Mouse (Mus musculus) midbrain, embryonic 14.5 days (tissue): ENCODE data around the gene Bbs9. TPM values are rescaled to one million over a fixed set of nuclear protein-coding genes. Genes with fewer than 3 reads are reported as not detected.

ENCODE experiments used
- ATAC-seq: fragments of 200-750 bp; cut with Nextera tagmentation; 2 replicates; pipeline ENCODE4 v1.8.0; 2017; ENCODE audit warnings: moderate number of reproducible peaks, moderate library complexity; ENCODE audit not compliant: low FRiP score, low TSS enrichment
- DNase-seq: peaks from one replicate; pipeline ENCODE4 v3.0.0-alpha.2; 2015
- H3K27ac ChIP-seq: fragments of 300-500 bp; sonication (generic); replicated peaks from 2 replicates; pipeline ENCODE4 v1.5.1; 2014; ENCODE audit warnings: mild to moderate bottlenecking, low read depth, low read length, moderate library complexity
- H3K27me3 ChIP-seq: fragments of 300-500 bp; sonication (generic); 2 replicates; pipeline ENCODE4 v1.6.1; 2014; ENCODE audit warnings: low read length, control low read depth, mixed read lengths; ENCODE audit not compliant: control insufficient read depth, insufficient read depth
- H3K36me3 ChIP-seq: fragments of 300-500 bp; sonication (generic); 2 replicates; pipeline ENCODE4 v1.6.1; 2014; ENCODE audit warnings: low read length, control low read depth; ENCODE audit not compliant: control insufficient read depth, insufficient read depth
- H3K4me1 ChIP-seq: fragments of 300-500 bp; sonication (generic); 2 replicates; pipeline ENCODE4 v1.6.1; 2014; ENCODE audit warnings: mild to moderate bottlenecking, antibody characterized with exemption, low read length, control low read depth; ENCODE audit not compliant: control insufficient read depth, insufficient read depth
- H3K4me2 ChIP-seq: fragments of 300-500 bp; sonication (generic); 2 replicates; pipeline ENCODE4 v1.6.1; 2014; ENCODE audit warnings: mild to moderate bottlenecking, low read length, moderate library complexity
- H3K4me3 ChIP-seq: fragments of 300-500 bp; sonication (generic); replicated peaks from 2 replicates; pipeline ENCODE4 v1.5.1; 2014; ENCODE audit warnings: low read depth, low read length
- H3K9ac ChIP-seq: fragments of 300-500 bp; sonication (generic); replicated peaks from 2 replicates; pipeline ENCODE4 v1.6.1; 2014; ENCODE audit warnings: mild to moderate bottlenecking, low read length, moderate library complexity
- H3K9me3 ChIP-seq: fragments of 300-500 bp; sonication (generic); 2 replicates; pipeline ENCODE4 v1.6.1; 2016; ENCODE audit warnings: low read length, control low read depth, mixed read lengths; ENCODE audit not compliant: control insufficient read depth
- WGBS: fragments of 180-500 bp; shearing (Covaris S2); extraction: QIAGEN DNeasy Blood & Tissue Kit; methylation state at CpG from one replicate; pipeline ENCODE4 v1.1.7; 2014; 5-methylcytosine and 5-hydroxymethylcytosine counted together
- polyA plus RNA-seq: library from polyadenylated mRNA; unstranded; fragments of >200 nt; fragmentation: Nextera tagmentation; extraction: Ambion mirVana; gene quantifications from 2 replicates; pipeline ENCODE4 v1.2.1, GENCODE M21; 2014

Gene Bbs9
- polyA plus RNA-seq, 1 experiment from 2014 or later: 24.2 TPM

DNA sequence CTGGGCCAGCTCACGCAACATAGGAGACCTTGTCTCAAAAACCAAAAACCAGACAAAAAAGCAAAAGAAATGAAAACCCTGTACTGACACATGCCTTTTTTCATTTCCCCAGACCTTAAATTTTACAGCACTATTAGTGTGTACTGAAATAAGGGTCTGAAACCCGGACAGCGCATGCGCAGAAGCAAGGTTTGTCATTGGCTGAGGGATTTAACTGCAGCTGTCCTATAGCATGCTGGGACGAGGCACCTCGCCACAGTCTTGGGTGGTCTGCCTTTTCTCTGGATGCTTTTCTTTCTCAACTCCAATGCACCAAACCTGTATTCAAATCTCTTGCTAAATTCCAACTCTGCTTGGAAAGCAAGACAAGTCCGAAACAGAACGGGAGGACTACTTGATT lies 3.4 kb downstream of the Bbs9 start:
- H3K4me3 ChIP-seq: no peak overlapping the region

DNA sequence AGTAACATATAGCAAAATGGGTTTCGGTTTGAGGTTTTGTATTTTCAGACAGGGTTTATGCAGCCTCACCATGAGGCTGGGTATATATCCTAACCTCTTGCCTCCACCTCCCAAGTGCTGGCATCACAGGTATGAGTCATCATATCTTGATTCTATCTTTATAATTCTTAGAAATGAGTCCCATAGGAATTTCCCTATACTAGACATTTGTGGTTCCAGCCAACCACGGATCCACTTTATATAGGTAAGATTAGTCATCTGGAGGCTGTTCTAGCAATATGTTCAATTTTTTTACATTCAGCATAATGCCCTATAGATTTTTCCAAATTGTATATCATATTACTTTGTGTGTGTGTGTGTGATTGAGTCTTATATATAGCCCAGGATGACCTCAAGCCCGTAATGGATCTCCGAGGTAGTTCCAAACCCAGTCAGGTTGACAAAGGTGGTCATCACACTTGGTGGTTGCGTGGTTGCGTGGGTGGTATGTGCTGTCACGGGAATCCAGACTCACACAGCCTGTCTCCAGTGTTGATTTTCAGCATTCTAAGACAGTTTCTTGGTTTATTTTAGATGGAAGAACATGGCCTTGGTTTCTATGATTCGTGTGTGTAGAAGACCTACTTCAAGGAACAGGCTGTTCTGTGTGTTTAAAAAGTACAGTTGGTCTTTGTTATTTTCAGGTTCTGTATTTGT lies 8.5 kb downstream of the Bbs9 start:
- Histone ChIP-seq H3K36me3 (no peaks in the 10 kb centered on the region), H3K4me3 (no peak overlapping the region), H3K4me2 (no peak overlapping the region), H3K27me3 (no peaks in the 10 kb centered on the region), H3K9me3 (no peaks in the 10 kb centered on the region), H3K27ac (no peak overlapping the region), H3K4me1 (no peaks in the 10 kb centered on the region), H3K9ac (no peak overlapping the region)
- WGBS: 96% methylated on average over 8 of the region's 8 CpGs
- DNase-seq (no peak), ATAC-seq (no peak)

More for the DNA sequence above, 3.4 kb downstream of the Bbs9 start:
- no peaks in the 10 kb centered on the region for H3K27me3 ChIP-seq
- H3K27ac ChIP-seq: no peak overlapping the region
- H3K36me3 ChIP-seq: no peaks in the 10 kb centered on the region
- no peak overlapping the region for H3K4me2 ChIP-seq
- DNase-seq (no peak), ATAC-seq (no peak)
- H3K9ac ChIP-seq: no peak overlapping the region
- H3K4me1 ChIP-seq: 0 out of 2 replicates have a peak, but pooled peaks cover 8% of the 10 kb centered on the region
- WGBS: 90% methylated on average over 8 of the region's 8 CpGs
- no peaks in the 10 kb centered on the region for H3K9me3 ChIP-seq

- DNase-seq (no peak), ATAC-seq (no peak)
- H3K4me1 ChIP-seq: no peaks in the 10 kb centered on the region
- no peak overlapping the region for H3K4me3 ChIP-seq
- H3K27ac ChIP-seq: no peak overlapping the region
- WGBS: 94% methylated on average over 12 of the region's 12 CpGs
- H3K36me3 ChIP-seq: no peaks in the 10 kb centered on the region
- H3K4me2 ChIP-seq: no peak overlapping the region
- H3K9me3 ChIP-seq: no peaks in the 10 kb centered on the region
- H3K27me3 ChIP-seq: no peaks in the 10 kb centered on the region
- H3K9ac ChIP-seq: no peak overlapping the region
These were observed 9.2 kb downstream of the Bbs9 start for GRCm38 (mm10) chr9:22484562-22485308.

- H3K9ac ChIP-seq: no peak overlapping the region
- ATAC-seq (no peak), DNase-seq (no peak)
- no peaks in the 10 kb centered on the region for H3K27me3 ChIP-seq
- H3K4me3 ChIP-seq: no peak overlapping the region
- H3K36me3 ChIP-seq: no peaks in the 10 kb centered on the region
- H3K4me1 ChIP-seq: no peaks in the 10 kb centered on the region
- H3K27ac ChIP-seq: no peak overlapping the region
- 92% methylated on average over 7 of the region's 7 CpGs for WGBS
- H3K4me2 ChIP-seq: no peak overlapping the region
- H3K9me3 ChIP-seq: no peaks in the 10 kb centered on the region
These were observed 10.7 kb downstream of the Bbs9 start for GRCm38 (mm10) chr9:22486211-22486610.

- H3K9me3 ChIP-seq: no peaks in the 10 kb centered on the region
- 72% methylated on average over 9 of the region's 9 CpGs for WGBS
- DNase-seq (no peak), ATAC-seq (no peak)
- H3K36me3 ChIP-seq: no peaks in the 10 kb centered on the region
- H3K4me1 ChIP-seq: no peaks in the 10 kb centered on the region
- H3K9ac ChIP-seq: no peak overlapping the region
- H3K4me3 ChIP-seq: no peak overlapping the region
- H3K27ac ChIP-seq: no peak overlapping the region
- no peaks in the 10 kb centered on the region for H3K27me3 ChIP-seq
- no peak overlapping the region for H3K4me2 ChIP-seq
These were observed 13.4 kb downstream of the Bbs9 start for GRCm38 (mm10) chr9:22488963-22489362.

DNA sequence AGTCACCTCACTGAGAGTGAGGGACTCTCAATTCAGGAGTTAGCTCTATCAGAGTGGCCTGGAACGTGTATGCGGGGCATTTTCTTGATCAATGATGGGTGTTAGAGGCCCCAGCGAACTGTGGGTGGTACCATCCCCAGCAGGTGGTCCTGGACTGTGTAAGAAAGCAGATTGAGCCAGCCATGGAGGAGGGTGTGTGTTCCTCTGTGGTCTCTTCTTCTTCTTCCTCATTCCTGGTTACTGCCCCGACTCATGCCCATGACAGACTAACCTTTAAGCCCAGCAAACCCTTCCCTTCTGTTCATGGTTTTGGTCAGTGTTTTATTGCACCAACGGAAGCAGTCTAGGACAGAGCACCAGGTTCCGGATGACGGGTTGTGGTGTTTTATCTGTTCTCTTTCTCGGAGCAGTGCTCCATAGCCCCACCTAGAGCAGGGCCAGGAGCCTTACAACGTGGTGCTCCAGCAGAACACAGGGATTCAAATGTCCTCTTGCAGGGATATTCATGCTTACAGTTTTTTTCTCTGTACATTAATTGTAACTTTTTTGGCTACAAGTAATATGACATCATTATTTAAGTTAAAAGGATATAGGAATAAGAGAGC lies 18.8 kb downstream of the Bbs9 start:
- WGBS: 86% methylated on average over 9 of the region's 9 CpGs
- no peak overlapping the region for H3K4me2 ChIP-seq
- H3K36me3 ChIP-seq: no peaks in the 10 kb centered on the region
- no peaks in the 10 kb centered on the region for H3K9me3 ChIP-seq
- H3K27me3 ChIP-seq: no peaks in the 10 kb centered on the region
- H3K27ac ChIP-seq: no peak overlapping the region
- DNase-seq (no peak), ATAC-seq (no peak)
- H3K4me1 ChIP-seq: no peaks in the 10 kb centered on the region
- no peak overlapping the region for H3K9ac ChIP-seq
- no peak overlapping the region for H3K4me3 ChIP-seq

DNA sequence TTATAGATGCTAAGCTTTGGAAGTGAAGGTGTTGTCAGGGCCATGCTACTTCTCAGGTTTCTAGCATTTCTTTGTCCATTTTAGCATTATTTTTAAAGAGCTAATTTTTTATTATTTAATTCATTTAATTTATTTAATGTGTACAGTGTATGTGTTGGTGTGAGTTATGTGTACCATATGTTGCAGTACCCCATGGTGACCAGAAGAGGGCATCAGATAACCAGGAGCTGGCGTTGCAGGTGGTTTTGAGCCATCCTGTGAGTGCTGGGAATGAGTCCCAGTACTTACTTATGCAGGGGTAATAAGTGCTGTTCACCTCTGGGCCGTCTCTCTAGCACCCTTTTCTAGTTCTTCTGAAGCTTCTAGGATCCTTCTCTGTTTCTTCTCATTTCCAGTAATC lies 19.6 kb downstream of the Bbs9 start:
- WGBS: 84% methylated on average over 2 of the region's 2 CpGs
- Histone ChIP-seq H3K9ac (no peak overlapping the region), H3K4me3 (no peak overlapping the region), H3K27me3 (no peaks in the 10 kb centered on the region), H3K27ac (no peak overlapping the region), H3K9me3 (no peaks in the 10 kb centered on the region), H3K4me1 (no peaks in the 10 kb centered on the region), H3K4me2 (no peak overlapping the region), H3K36me3 (no peaks in the 10 kb centered on the region)
- no peak for ATAC-seq
- no peak for DNase-seq

DNA sequence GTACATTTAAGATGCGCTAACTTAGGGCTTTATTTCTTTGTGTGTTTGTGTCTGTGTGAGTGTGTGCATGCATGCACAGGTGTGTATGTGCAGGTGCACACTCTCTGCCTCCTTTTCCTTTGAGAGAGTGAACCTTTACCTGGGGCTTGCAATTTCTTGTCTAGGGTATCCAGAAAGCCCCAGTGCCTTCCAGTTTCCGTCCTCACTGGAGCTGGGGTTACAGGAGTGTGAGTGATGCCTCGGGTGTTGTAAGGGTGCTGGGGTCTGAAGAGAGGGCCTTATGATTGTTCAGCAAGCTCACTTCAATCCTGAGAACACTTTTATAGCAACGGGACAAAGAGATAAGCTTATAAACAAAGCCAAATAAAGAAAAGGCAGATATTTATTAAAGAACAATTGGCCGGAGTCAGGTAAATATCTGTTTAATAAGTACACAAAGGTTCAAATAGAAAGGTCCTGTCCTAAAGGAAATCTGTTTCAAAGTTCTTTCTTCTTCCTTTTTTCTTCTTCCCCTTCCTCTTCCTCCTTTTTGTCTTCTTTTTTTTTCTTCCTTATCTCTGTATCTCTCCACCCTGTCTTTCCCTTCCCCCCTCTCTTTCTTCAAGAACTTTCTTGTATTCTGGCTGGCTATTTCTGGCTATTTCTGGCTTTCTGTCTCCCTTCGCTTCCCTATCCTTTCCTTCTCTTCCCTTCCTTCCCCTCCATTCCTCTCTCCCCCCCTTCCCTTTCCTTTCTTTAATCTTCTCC lies 21.7 kb downstream of the Bbs9 start:
- H3K9me3 ChIP-seq: no peaks in the 10 kb centered on the region
- H3K27me3 ChIP-seq: no peaks in the 10 kb centered on the region
- DNase-seq: no peak
- WGBS: 85% methylated on average over 6 of the region's 6 CpGs
- H3K4me1 ChIP-seq: no peaks in the 10 kb centered on the region
- H3K27ac ChIP-seq: no peak overlapping the region
- H3K4me3 ChIP-seq: no peak overlapping the region
- ATAC-seq: no peak
- H3K36me3 ChIP-seq: no peaks in the 10 kb centered on the region
- H3K9ac ChIP-seq: no peak overlapping the region
- no peak overlapping the region for H3K4me2 ChIP-seq
